Mouse (Mus musculus) spleen, adult 2 months (tissue): ENCODE data around the gene E130114P18Rik.

Experiments
- CTCF ChIP-seq: fragments of 200-500 bp; IDR thresholded peaks from 2 replicates; pipeline ENCODE4 v1.5.1; 2011; ENCODE audit warnings: mild to moderate bottlenecking, inconsistent platforms; ENCODE audit not compliant: insufficient read depth, insufficient read length, insufficient replicate concordance; ENCODE audit errors: extremely low read depth
- POLR2A ChIP-seq: fragments of 200-500 bp; IDR thresholded peaks from 2 replicates; pipeline ENCODE4 v1.6.1; 2011; ENCODE audit warnings: low read depth, low read length, inconsistent platforms

GRCm38 (mm10) chr4:97787515-97787914, 9.6 kb upstream of the E130114P18Rik start:
- no peak for TF ChIP-seq CTCF
- TF ChIP-seq POLR2A: no peak
